Mouse (Mus musculus) midbrain, embryonic 16.5 days (tissue): ENCODE results near the gene Exosc10. TPM values are rescaled to one million over a fixed set of nuclear protein-coding genes. Genes with fewer than 3 reads are reported as not detected.

Source experiments
- ATAC-seq: fragments of 200-750 bp; cut with Nextera tagmentation; 2 replicates; pipeline ENCODE4 v1.8.0; 2017; ENCODE audit warnings: moderate TSS enrichment
- H3K27ac ChIP-seq: fragments of 300-500 bp; sonication (generic); 2 replicates; pipeline ENCODE4 v1.5.1; 2014; ENCODE audit warnings: mild to moderate bottlenecking, low read length, mixed read lengths
- H3K27me3 ChIP-seq: fragments of 300-500 bp; sonication (generic); 2 replicates; pipeline ENCODE4 v1.6.1; 2014; ENCODE audit warnings: low read depth, low read length, mixed read lengths; ENCODE audit not compliant: control insufficient read depth, insufficient read depth
- H3K36me3 ChIP-seq: fragments of 300-500 bp; sonication (generic); 2 replicates; pipeline ENCODE4 v1.6.1; 2014; ENCODE audit warnings: mild to moderate bottlenecking, low read length, moderate library complexity, mixed read lengths; ENCODE audit not compliant: control insufficient read depth, insufficient read depth
- H3K4me1 ChIP-seq: fragments of 300-500 bp; sonication (generic); 2 replicates; pipeline ENCODE4 v1.6.1; 2014; ENCODE audit warnings: mild to moderate bottlenecking, low read length, mixed read lengths; ENCODE audit not compliant: control insufficient read depth, insufficient read depth
- H3K4me2 ChIP-seq: fragments of 300-500 bp; sonication (generic); 2 replicates; pipeline ENCODE4 v1.6.1; 2014; ENCODE audit warnings: mild to moderate bottlenecking, low read length, mixed read lengths
- H3K4me3 ChIP-seq: fragments of 300-500 bp; sonication (generic); 2 replicates; pipeline ENCODE4 v1.5.1; 2014; ENCODE audit warnings: low read depth, mild to moderate bottlenecking, low read length, moderate library complexity, mixed read lengths
- H3K9ac ChIP-seq: fragments of 300-500 bp; sonication (generic); 2 replicates; pipeline ENCODE4 v1.6.1; 2014; ENCODE audit warnings: low read depth, low read length, mixed read lengths
- H3K9me3 ChIP-seq: fragments of 300-500 bp; sonication (generic); replicated peaks from 2 replicates; pipeline ENCODE4 v1.6.1; 2014; ENCODE audit warnings: mild to moderate bottlenecking, low read length, mixed read lengths; ENCODE audit not compliant: control insufficient read depth, poor library complexity, severe bottlenecking
- WGBS: fragments of 180-500 bp; shearing (Covaris S2); extraction: QIAGEN DNeasy Blood & Tissue Kit; methylation state at CpG from one replicate; pipeline ENCODE4 v1.1.7; 2014; 5-methylcytosine and 5-hydroxymethylcytosine counted together
- polyA plus RNA-seq: library from polyadenylated mRNA; unstranded; fragments of >200 nt; fragmentation: Nextera tagmentation; extraction: Ambion mirVana; gene quantifications from 2 replicates; pipeline ENCODE4 v1.2.1, GENCODE M21; 2015

Exosc10 gene
- 92.3 and 93.1 TPM in 2 replicates for polyA plus RNA-seq

DNA sequence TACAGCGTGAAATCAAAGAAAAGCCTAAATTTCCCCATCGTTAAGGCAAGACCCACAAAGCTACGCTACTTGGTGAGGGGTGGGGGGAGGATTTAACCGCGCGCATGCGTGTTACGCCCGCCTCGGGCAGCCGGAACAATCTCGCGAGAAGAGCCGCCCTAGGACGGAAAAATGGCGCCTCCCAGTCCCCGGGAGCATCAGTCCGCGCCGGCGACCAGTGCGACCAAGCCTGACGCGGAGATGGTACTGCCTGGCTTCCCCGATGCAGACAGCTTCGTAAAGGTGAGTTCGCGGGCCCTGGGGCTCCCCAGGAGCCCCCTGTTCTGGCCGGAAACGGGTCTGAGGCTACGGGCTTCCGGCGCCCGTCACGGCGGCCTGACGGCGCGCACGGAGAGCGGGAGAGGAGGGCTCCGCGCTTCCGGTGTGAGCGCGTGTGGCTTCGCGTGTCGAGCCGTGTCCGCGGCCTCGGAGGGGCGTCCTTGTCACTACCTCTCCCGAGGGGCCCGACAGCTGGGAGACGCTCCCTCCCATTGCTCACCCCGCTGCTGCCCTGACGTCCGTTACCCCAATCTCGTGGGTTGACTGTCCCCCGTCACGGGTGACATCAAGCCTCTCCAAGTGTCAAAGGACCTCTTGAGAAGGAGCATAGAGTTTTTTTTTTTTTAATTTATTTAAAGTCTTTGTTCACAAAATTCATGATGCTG lies at the start of gene Exosc10:
Exosc10 (plus strand) TSS at position 133 of the 704 bp plus-strand sequence.
- peak within 1 kb of the TSS; percentile 98 for H3K9ac ChIP-seq
- H3K4me1 ChIP-seq: peaks cover 5% of the 10 kb centered on the region
- H3K27ac ChIP-seq: peak within 1 kb of the TSS; percentile 98
- H3K36me3 ChIP-seq: peaks cover 32% of the 10 kb centered on the region
- H3K4me3 ChIP-seq: peak within 1 kb of the TSS; percentile 80
- H3K4me2 ChIP-seq: peak within 1 kb of the TSS; percentile 60
- H3K9me3 ChIP-seq: no peaks in the 10 kb centered on the region
- peak; percentile 95 for ATAC-seq
- H3K27me3 ChIP-seq: no peaks in the 10 kb centered on the region
- 0% methylated on average over 61 of the region's 63 CpGs for WGBS

- no peak overlapping the region for H3K27ac ChIP-seq
- ATAC-seq: no peak
- H3K9ac ChIP-seq: no peak overlapping the region
- WGBS: 92% methylated on average over 8 of the region's 8 CpGs
- no peak overlapping the region for H3K4me3 ChIP-seq
- no peaks in the 10 kb centered on the region for H3K4me1 ChIP-seq
- H3K4me2 ChIP-seq: no peak overlapping the region
- H3K9me3 ChIP-seq: no peaks in the 10 kb centered on the region
- H3K36me3 ChIP-seq: peaks cover 26% of the 10 kb centered on the region
- no peaks in the 10 kb centered on the region for H3K27me3 ChIP-seq
These were observed 48.7 kb upstream of the Exosc10 start for GRCm38 (mm10) chr4:148509450-148510084.

DNA sequence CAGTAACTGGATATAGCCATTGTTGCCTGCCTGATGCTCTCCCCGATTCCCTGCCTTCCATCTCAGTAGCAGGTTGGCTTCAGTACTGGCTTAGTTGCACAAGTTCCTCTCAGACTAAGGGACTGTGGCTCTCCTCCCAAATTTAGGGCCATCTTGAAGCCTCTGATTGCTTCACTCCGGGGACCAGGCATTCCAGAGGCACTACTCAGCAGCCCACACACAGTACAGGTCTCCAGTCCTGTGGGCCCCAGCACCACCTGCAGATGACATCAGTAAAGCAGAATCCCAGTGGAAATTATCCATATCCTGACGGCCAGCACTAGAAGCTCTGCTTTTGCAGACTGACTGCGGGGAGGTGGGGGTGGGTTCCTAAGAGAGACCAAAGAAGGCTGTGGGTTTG lies 47.5 kb upstream of the Exosc10 start:
- Histone ChIP-seq H3K36me3 (peaks cover 36% of the 10 kb centered on the region), H3K27ac (no peak overlapping the region), H3K4me2 (no peak overlapping the region), H3K9ac (no peak overlapping the region), H3K4me3 (no peak overlapping the region), H3K27me3 (no peaks in the 10 kb centered on the region), H3K9me3 (no peaks in the 10 kb centered on the region), H3K4me1 (no peaks in the 10 kb centered on the region)
- 95% methylated on average over 4 of the region's 4 CpGs for WGBS
- no peak for ATAC-seq

DNA sequence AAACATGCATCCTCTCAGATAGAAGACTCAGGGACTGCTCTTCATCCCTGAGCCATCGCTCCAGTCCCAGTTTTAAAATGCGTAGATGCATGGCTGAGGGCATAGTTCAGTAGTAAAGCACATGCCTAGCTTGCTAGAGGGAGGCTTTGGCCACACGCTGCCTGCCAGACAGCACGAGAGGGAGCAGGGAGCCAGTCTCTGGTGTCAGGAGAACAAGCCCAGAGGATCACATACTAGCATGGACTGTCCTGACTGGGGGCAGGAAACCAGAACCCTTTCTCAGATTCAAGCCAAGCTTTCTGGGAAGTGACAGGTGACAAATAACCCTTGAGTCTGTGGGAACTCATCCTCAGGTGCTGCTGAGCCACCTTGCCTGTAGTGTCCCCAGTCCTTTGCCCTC lies 46.9 kb upstream of the Exosc10 start:
- H3K9ac ChIP-seq: no peak overlapping the region
- H3K36me3 ChIP-seq: peaks cover 36% of the 10 kb centered on the region
- no peaks in the 10 kb centered on the region for H3K27me3 ChIP-seq
- 95% methylated on average over 4 of the region's 4 CpGs for WGBS
- no peak overlapping the region for H3K27ac ChIP-seq
- no peak overlapping the region for H3K4me2 ChIP-seq
- H3K4me3 ChIP-seq: no peak overlapping the region
- no peaks in the 10 kb centered on the region for H3K4me1 ChIP-seq
- no peaks in the 10 kb centered on the region for H3K9me3 ChIP-seq
- no peak for ATAC-seq

DNA sequence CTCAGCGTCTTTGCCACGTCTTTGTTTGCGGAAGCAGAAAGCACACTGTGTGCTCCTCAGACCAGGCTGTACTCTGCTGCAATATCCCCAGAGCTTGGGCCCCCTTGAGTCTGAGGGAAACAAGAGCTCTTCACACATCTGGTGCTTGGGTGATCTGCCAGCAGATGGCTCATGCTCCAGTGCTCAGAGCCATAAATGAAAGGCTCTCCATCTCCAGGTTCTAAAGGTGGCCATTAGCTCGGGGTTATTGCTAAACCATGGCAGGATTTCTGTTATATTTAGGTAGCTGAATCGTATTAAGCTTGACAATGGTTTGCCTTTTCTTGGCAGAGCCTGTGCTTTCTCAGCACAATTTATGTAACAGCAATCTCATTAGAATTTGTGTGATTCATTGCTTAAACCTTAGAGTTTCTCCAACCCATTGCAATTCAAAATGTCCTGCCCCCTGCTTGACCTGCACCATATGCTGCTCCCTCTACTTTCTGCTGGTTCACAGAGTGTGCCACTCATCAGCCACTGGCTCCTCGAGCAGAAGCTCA lies 45.1 kb upstream of the Exosc10 start:
- no peak for ATAC-seq
- H3K27ac ChIP-seq: no peak overlapping the region
- WGBS: 77% methylated on average over 6 of the region's 6 CpGs

GRCm38 (mm10) chr4:148515313-148515712 lies 42.9 kb upstream of the Exosc10 start:
- H3K4me2 ChIP-seq: no peak overlapping the region
- WGBS: 91% methylated on average over 2 of the region's 2 CpGs
- no peak for ATAC-seq
- no peak overlapping the region for H3K27ac ChIP-seq
- H3K36me3 ChIP-seq: peaks cover 29% of the 10 kb centered on the region
- no peak overlapping the region for H3K9ac ChIP-seq
- peaks cover 12% of the 10 kb centered on the region for H3K4me1 ChIP-seq
- H3K9me3 ChIP-seq: no peaks in the 10 kb centered on the region
- H3K27me3 ChIP-seq: no peaks in the 10 kb centered on the region
- H3K4me3 ChIP-seq: no peak overlapping the region

More for the DNA sequence above, 45.1 kb upstream of the Exosc10 start:
- no peak overlapping the region for H3K4me3 ChIP-seq
- H3K36me3 ChIP-seq: peaks cover 40% of the 10 kb centered on the region
- H3K27me3 ChIP-seq: no peaks in the 10 kb centered on the region
- peaks cover 4% of the 10 kb centered on the region; the same call in 1 of the 2 replicates for H3K4me1 ChIP-seq
- H3K9ac ChIP-seq: no peak overlapping the region
- no peak overlapping the region for H3K4me2 ChIP-seq
- no peaks in the 10 kb centered on the region for H3K9me3 ChIP-seq

DNA sequence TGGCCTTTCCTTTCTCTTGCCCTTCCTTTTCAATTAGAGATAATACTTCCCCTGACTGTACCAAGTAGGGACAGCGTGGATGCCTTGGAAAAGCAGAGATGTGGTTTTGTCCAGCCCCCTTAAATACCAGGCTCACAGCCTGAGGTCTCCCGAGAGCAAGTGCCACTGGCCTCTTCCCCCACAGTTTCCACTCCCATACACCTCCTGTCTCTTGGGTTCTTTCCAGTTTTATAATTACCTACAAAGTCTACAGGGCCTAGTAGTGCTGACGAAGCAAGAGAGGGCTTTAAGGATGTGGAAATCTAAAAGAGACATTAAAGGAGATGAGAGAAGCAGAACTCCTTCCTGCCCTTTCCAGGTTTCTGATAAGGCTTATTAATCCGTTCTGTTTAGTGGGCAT lies 40.4 kb upstream of the Exosc10 start:
- Histone ChIP-seq H3K9ac (0 out of 2 replicates have a peak overlapping the region, but pooled peaks have one; percentile 15), H3K36me3 (peaks cover 23% of the 10 kb centered on the region)
- 35% methylated on average over 4 of the region's 4 CpGs for WGBS

GRCm38 (mm10) chr4:148518235-148518795 lies 39.9 kb upstream of the Exosc10 start:
- Histone ChIP-seq H3K27ac (peak overlapping the region; percentile 73), H3K9ac (peak overlapping the region; percentile 15; the same call in 1 of the 2 replicates), H3K4me3 (no peak overlapping the region), H3K36me3 (peaks cover 21% of the 10 kb centered on the region), H3K4me2 (no peak overlapping the region), H3K4me1 (peaks cover 12% of the 10 kb centered on the region), H3K9me3 (no peaks in the 10 kb centered on the region), H3K27me3 (no peaks in the 10 kb centered on the region)
- 3% methylated on average over 5 of the region's 5 CpGs for WGBS
- ATAC-seq: peak; percentile 80

More for the DNA sequence above, 40.4 kb upstream of the Exosc10 start:
- Histone ChIP-seq H3K4me1 (peaks cover 12% of the 10 kb centered on the region), H3K4me3 (no peak overlapping the region), H3K27ac (peak overlapping the region; percentile 73), H3K9me3 (no peaks in the 10 kb centered on the region), H3K4me2 (no peak overlapping the region), H3K27me3 (no peaks in the 10 kb centered on the region)
- ATAC-seq: peak; percentile 28; the same call in 1 of the 2 replicates
